Mouse (Mus musculus) CD4-positive helper T cell, adult 2 months (primary cell): Measurements from ENCODE around the gene Slc8a1.

Source experiments
- DNase-seq: peaks from one replicate; pipeline ENCODE4 v3.0.0-alpha.2; 2012; ENCODE audit warnings: low read depth, missing footprints, low spot score

Gene Slc8a1

DNA sequence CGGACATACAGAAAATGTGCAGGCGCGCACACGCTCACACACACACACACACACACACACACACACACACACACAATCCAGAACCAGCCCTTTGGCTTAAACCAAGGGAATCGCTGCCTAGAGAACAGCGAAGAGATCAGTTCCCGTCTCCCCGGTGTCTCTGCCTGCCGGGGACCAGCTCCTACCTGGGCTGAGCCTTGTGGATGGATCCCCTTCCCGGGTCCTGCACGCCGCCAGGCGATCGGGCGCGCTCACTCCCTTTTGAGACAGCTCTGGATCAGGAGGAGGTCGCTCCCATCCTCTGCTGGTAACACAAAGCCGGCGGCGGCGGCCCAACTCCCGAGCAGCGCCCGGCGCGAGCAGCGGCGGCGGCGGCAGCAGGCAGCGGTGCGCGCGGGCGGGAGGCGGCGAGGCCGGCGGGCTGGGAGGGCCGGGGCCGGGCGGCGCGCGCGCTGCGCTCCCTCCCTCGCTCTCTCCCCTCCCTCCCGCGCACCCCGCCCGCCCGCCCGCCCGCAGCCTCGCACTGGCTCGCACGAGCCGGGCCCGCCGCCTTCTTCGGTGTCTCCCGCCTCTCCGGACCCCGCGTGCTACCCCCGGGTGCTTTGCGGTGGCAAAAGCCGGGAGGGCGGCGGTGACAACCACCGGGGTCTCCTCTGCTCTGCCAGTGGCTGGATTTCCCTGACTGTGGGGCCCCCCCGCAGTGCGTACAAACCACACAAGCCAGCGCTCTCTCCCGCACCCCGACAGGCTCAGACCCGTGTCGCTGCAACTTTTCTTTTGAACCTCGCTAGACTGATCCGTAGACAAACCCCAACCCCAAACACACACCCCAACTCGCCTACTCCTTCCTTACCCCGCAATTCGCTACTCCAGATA lies 68.1 kb downstream of the Slc8a1 start:
- DNase-seq = no peak

- no peak for DNase-seq
These were observed 68.9 kb downstream of the Slc8a1 start for GRCm38 (mm10) chr17:81669062-81669815.

DNA sequence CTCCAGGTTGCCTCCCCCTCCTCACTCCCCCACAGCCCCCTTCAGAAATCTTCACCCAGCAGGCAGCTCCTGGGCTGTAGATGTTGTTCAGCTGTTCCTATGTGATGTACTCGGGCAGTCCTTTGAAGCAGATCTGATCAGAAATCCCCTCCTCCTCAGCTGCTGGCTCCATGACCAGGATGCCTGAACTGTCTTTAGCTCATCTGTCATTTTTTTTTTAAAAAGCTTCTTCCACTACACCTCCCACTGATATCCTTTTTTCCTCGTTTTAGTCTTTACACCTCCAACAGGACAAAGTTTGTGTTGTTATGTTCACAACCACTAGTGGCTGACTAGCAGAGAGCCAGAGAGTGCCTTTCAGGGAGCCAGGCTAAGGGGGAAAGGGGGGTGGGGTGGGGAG lies 69.7 kb downstream of the Slc8a1 start:
- DNase-seq = no peak

GRCm38 (mm10) chr17:81667935-81668334 lies 70.2 kb downstream of the Slc8a1 start:
- DNase-seq = no peak

GRCm38 (mm10) chr17:81666551-81666950 lies 71.6 kb downstream of the Slc8a1 start:
- no peak for DNase-seq

GRCm38 (mm10) chr17:81664916-81665315 lies 73.3 kb downstream of the Slc8a1 start:
- no peak for DNase-seq

DNA sequence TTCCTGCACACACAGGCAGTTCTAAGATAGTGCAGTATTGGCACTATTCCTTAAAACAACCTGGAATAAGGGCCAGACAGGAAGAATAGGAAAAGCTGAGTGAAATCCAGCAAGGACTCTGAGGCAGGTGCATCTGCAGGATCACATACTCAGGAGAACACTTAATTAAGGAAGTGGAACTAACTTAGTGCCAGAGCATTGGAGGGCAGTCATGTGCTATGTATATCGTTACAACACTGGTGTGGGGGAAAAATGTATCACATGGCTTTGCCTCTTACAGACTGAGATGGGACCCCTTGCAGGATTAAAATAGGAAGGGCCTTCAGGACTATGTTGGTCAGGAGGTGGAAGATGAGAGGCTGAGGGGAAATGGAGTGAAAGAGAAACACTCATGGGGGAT lies 80.3 kb downstream of the Slc8a1 start:
- no peak for DNase-seq

DNA sequence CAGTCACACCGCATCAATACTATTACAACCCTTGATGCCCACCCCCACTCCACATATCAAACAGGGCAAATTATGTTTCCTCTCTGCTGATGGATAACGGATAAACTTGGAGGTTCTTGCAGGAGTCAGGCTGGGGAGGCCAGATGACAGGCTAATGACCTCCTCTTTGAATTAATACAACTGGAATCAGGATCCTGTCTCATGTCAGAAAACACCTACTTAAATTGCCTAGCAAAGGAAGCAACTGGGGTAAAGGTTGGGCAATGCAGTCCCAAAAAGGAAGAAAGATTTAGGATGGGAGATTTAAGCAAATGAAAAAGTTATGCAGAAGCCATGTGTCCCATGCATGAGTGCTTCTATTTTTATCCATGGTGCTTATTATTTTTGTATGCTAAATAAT lies 83.6 kb downstream of the Slc8a1 start:
- DNase-seq = no peak

DNA sequence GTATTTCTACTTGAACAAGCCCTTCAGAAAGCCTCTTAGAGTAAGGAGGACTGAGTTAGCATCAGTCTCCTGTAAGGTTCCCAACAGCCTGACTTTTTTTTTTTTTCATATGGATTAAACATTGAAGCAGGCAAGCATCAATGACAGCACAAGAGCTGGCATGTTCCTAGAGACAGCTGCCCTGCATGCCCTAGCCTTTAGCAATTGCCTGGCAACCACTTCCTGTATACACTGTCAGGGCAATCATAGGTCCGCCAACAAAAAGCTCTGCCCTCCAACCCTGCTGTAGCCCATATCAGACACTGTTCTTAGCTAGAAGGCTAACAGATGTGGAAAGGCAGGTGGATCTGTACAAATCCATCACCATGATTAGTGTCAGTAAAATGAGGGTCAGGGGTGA lies 85.2 kb downstream of the Slc8a1 start:
- DNase-seq = no peak

GRCm38 (mm10) chr17:81636822-81637221 lies 101.4 kb downstream of the Slc8a1 start:
- DNase-seq = no peak

GRCm38 (mm10) chr17:81630471-81630870 lies 107.7 kb downstream of the Slc8a1 start:
- DNase-seq = no peak

DNA sequence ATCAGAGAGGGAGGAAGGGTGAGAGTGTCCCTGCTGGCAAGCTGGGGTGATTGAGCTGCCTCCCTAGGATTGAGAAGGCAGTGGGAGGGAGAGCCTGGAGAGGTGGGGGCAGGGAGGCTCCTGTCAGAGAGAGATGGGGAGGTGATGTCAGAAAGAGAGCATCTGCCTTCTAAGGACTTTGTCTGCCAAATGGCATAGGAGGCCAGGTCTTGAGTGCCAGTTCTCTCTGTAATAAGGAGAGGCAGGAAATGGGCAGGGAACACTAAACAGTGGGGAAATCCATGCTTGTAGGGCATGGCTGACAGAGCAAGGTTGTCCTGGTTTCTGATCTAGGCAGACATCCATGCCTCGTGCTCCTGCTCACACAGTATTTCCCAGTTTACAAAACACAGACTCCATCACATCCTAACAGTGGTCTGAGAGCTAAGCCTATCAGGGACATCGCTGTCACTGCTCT lies 117.0 kb downstream of the Slc8a1 start:
- DNase-seq = no peak

GRCm38 (mm10) chr17:81618461-81618860 lies 119.7 kb downstream of the Slc8a1 start:
- DNase-seq = no peak

- no peak for DNase-seq
These were observed 121.9 kb downstream of the Slc8a1 start for GRCm38 (mm10) chr17:81616326-81616725.

GRCm38 (mm10) chr17:81615391-81615790 lies 122.8 kb downstream of the Slc8a1 start:
- no peak for DNase-seq

- no peak for DNase-seq
These were observed 130.7 kb downstream of the Slc8a1 start for GRCm38 (mm10) chr17:81607515-81607914.

DNA sequence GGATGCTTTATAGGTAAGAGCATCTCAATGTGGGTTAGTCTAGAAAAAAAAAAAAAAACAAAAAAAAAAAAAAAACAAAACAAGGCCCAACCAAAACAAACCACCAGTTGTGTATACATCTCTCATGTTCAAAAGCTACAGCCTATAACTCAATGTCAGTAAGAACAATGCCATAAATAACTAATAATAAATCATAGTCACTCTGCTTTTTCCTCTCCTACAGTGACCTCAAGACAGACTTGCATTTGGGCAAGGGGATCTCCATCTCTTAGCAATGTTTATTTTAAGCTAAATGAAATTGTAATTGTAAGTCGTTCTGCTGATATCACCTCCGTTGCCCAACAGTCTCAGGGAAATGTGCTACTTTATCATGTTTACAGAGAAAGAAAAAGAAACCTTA lies 132.1 kb downstream of the Slc8a1 start:
- DNase-seq = no peak

- no peak for DNase-seq
These were observed 132.9 kb downstream of the Slc8a1 start for GRCm38 (mm10) chr17:81605219-81605660.

DNA sequence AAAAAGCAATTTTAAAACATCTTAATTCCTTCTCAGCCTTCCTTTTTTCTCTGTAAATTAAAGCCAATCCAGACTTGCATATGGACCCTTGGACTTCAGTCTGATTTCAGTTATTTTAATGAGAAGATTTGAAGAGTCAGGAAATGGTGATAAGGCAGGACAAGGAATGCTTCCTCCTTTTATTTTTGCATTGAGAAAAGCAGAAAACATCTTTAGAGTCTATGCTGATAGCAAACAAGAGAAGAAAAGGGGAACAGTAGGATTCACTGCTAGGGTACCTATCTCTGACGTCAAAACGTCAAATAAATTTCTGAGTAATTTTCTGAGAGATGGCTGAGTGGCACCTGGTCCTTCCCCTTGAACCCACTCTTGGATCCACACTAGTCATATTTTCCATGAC lies 139.1 kb downstream of the Slc8a1 start:
- no peak for DNase-seq

DNA sequence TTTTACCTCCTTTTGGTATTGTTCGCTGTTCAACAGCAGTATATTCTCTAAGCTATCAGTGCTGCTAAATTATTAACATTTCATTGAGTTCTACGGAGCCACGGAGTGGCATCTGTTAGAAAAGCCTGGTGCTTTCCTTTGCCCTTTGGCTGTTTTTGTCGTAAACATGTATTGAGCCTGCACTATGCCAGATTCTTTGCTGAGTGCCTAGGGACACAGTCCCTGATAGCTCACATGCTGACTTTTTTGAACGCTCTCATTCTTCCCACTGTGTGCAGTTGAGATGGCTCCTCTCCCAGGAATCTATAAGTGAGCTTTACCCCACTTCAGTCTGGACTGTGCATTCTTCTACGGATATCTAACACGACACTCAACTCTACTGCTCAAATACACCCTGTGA lies 148.4 kb downstream of the Slc8a1 start:
- no peak for DNase-seq

DNA sequence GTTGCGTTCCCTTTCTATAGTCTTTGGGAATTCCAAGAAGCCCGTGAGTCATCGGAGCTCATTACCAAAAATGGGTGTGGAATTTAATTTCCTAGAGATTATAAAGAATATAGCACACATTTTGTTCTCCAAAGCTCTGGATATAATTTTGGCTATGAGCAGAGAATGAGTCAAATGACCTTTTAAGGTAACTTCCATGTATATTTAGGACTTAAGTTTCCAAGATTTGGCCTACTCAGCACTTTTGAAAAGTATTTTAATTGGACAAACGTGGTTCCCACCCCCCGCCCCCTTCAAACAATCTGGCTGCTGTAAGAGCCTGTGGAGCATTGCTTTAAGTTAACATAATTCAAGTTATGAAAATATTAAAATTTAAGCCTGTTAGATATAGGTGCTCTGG lies 151.4 kb downstream of the Slc8a1 start:
- DNase-seq = no peak

- no peak for DNase-seq
These were observed 158.3 kb downstream of the Slc8a1 start for GRCm38 (mm10) chr17:81579728-81580425.
